Mouse (Mus musculus): ENCODE results near the gene Vgll3. TPM values are rescaled to one million over a fixed set of nuclear protein-coding genes. Genes with fewer than 3 reads are reported as not detected.

The Vgll3 gene
- polyA plus RNA-seq, 1 experiment from 2014 or later = 2.7 TPM

DNA sequence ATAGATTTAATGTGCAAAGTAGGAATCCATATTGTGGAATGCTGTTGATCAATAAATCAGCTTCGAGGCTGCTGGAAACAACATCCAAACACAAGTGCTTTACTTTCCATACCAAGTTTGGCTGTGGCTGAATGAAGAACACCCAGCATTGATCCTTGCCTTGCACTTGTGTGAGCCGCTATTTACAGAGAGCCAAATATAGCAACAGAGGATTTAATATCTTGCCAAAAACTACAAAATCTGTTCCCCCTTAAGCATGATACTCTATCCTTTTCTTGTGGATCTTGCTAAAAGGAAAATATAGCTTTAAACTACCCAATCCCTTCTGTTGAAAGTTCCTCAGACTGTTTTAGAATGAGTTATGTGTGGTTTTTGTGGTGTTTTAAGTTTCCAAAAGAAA lies 52.9 kb downstream of the Vgll3 start:
- no peaks in the 10 kb centered on the region for H3K27me3 ChIP-seq
- ATAC-seq (ENCODE audit: borderline replicate concordance, extremely low read depth, low FRiP score, low TSS enrichment) = no peak
- H3K9me3 ChIP-seq = no peaks in the 10 kb centered on the region
- WGBS = 35% methylated on average over 2 of the region's 2 CpGs
- no peaks in the 10 kb centered on the region for H3K36me3 ChIP-seq
- H3K27ac ChIP-seq = no peak overlapping the region
- no peak overlapping the region for H3K9ac ChIP-seq
- no peaks in the 10 kb centered on the region for H3K4me1 ChIP-seq
- H3K4me3 ChIP-seq = no peak overlapping the region
- H3K4me2 ChIP-seq = no peak overlapping the region

DNA sequence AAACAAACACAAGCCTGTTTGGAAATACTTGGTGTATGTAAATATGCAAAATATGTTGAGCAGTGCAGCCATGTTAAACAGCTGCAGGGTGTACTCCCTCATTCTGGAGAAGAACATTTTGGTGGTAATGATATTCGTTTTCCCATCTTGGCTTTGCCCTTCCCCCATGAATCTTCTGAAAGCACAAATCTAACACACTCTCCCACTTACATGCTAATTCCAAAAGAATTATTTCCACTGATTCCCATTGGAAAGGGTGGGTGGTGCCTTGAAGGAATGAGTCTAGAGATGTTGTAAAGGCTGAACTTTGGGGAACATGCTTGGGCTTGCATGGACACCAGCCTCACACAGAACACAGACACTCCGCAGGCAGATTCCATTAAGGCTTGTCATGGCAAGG lies 53.9 kb downstream of the Vgll3 start:
- no peak overlapping the region for H3K4me3 ChIP-seq
- H3K27me3 ChIP-seq = no peaks in the 10 kb centered on the region
- no peaks in the 10 kb centered on the region for H3K9me3 ChIP-seq
- 0 out of 2 replicates have a peak, but pooled peaks have one; percentile 35 for ATAC-seq (ENCODE audit: borderline replicate concordance, extremely low read depth, low FRiP score, low TSS enrichment)
- H3K27ac ChIP-seq = no peak overlapping the region
- H3K4me2 ChIP-seq = no peak overlapping the region
- WGBS = 49% methylated on average over 2 of the region's 2 CpGs
- H3K36me3 ChIP-seq = no peaks in the 10 kb centered on the region
- no peak overlapping the region for H3K9ac ChIP-seq
- H3K4me1 ChIP-seq = no peaks in the 10 kb centered on the region

DNA sequence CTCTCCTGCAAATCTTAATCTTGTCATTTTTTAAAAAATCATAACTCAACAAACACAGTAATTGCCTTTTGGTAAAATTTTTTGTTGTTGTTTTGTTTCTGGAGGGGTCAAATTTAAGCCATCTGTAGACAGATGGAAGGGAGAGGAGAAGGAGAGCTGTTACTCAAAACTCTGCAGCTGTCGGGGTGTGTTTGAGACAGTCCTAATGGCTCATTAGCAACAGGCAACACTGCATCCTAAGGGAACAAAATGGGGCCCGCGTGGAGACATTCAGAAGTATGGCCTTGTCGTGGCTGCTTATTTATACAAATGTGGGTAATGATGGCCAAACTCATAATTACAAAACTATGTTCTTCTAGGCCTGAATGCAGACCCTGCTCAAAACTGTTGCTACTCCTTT lies 73.9 kb downstream of the Vgll3 start:
- Histone ChIP-seq H3K36me3 (no peaks in the 10 kb centered on the region), H3K27ac (no peak overlapping the region), H3K4me3 (no peak overlapping the region), H3K9ac (no peak overlapping the region), H3K4me1 (no peaks in the 10 kb centered on the region), H3K4me2 (no peak overlapping the region), H3K9me3 (no peaks in the 10 kb centered on the region), H3K27me3 (no peaks in the 10 kb centered on the region)
- ATAC-seq (ENCODE audit: borderline replicate concordance, extremely low read depth, low FRiP score, low TSS enrichment) = no peak
- 63% methylated on average over 4 of the region's 4 CpGs for WGBS

Data from lung, embryonic 15.5 days (tissue).